Mouse (Mus musculus): Measurements from ENCODE around the gene Lmntd1. TPM values are rescaled to one million over a fixed set of nuclear protein-coding genes. Genes with fewer than 3 reads are reported as not detected.

Gene Lmntd1
- polyA plus RNA-seq, 1 experiment from 2014 or later = 1.1 TPM

Other genes with a start within 250 kb of the Lmntd1 start
- gene Tuba3b, start 1.4 kb upstream of the Lmntd1 start, polyA plus RNA-seq (2015; fragmentation: Nextera tagmentation; extraction: Ambion mirVana) = not detected in 2 replicates
- 5.0 and 5.2 TPM in 2 replicates for gene Rassf8, start 132.4 kb upstream of the Lmntd1 start, polyA plus RNA-seq (2015; fragmentation: Nextera tagmentation; extraction: Ambion mirVana)

Measured in hindbrain, embryonic 15.5 days (tissue).